Mouse (Mus musculus) induced T-regulatory cell, adult 2 months (primary cell): ENCODE results near the gene Diras2.
"Not testable (repeated sequence)": the region's sequence is repeated elsewhere in the genome, so short reads cannot be mapped to it uniquely, and the experiment has no call there.

Experiments
- DNase-seq: peaks from one replicate; pipeline ENCODE4 v3.0.0-alpha.2; 2012; ENCODE audit warnings: low read depth

Gene Diras2

DNA sequence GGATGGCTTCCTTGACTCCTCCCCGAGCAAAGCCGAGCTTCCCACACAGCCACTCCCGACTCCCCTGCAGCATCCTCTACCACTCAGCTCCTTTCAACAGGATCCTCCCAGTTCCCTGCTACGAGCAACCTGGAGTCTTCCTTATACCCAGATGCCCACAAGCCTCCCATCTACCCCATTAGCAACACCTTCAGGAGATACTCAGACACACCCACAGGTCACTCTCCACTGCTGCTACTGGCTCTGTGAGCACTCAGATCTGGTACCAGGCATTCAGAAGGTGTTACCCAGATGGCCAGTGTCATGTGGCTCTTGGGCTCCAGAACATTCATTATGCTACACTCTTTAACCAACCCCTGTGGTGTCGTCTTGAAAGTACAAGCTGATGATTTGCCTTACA lies 11.7 kb downstream of the Diras2 start:
- no peak for DNase-seq

DNA sequence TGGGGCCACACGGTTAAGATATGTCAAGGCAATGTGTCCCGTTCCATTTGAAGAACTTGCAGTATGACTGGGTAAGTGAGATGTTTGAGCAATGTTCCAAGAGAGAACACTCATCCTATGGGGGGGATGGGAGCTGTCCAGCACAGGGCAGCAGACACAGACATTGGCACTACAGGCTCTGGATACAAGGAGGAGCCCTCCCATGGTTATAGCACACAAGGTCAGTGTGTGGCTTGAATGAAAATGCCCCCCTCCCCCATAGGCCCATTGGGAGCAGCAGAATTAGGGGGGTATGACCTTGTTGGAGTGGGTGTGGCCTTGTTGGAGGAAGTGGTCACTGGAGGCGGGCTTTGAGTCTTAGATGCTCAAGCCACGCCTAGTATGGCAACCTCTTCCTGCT lies 12.7 kb downstream of the Diras2 start:
- DNase-seq = no peak

DNA sequence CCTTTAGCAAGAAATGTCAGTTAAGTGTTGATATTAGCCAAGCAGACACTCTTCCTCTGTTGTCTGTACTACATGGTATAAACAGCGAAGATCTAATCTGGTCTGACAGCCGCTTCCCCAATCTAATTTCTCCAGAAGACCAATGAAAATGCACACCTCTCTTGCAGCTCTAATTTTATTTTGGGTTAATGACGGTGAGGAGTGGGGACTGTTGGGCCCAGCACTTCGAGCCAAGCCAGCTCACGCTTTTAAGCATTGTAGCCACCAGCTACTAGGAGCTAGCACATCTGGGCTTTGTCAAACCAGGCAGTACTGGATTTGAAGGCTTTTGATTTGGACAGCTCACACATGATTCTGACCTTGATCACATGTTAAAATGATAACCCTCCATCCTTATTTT lies 14.1 kb downstream of the Diras2 start:
- DNase-seq = no peak

DNA sequence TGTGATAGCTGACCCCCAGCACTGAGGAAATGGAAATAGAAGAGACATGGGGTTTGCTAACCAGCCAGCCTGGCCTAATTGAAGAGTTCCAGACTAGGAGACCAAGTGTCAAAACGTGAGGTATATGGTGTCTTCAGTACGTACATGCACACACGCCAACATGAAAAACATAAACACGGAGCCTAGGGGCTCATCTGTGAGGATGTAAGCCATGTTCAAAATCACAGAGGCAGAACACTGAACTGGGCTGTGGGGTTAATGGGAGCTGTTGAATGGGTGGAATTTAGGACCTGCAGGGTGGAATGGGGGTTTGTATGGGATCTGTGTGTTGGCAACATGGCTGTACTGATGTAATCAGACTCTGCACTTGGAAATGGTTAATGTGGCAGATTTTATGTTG lies 14.5 kb downstream of the Diras2 start:
- DNase-seq = no peak

DNA sequence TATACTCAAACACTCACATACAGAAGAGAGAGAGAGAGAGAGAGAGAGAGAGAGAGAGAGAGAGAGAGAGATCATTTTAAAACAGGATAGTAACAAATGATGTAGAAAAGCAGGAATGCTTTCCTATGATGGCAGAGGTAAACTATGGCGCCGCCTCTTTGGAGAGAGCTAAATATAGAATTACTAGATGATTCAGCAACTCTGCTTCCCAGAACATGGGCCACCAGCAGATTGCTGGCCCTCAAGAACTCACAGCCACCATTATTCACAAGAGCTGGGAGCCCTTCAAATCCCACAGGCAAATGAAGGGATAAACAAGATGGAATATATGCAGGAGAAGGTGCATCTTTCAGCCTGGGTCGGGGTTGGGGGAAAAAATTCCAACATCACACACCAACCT lies 15.0 kb downstream of the Diras2 start:
- no peak for DNase-seq

DNA sequence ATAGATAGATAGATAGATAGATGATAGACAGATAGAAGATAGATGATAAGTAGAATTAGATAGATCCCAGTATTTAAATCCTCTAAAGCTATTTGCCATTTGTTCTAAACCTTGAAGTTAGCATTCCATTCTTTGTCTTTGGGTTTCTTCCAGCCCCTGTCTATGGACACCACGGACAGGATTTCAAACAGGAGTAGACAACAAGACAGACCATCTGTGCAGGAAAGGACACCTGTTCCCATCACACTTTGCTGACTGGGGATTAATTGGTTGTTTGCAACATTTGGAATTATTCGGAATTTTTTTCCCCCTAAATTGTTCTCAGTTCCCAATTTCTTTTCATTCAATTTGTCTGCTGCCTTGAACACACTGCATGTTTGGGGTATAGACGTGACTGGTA lies 17.5 kb downstream of the Diras2 start:
- DNase-seq = no peak

DNA sequence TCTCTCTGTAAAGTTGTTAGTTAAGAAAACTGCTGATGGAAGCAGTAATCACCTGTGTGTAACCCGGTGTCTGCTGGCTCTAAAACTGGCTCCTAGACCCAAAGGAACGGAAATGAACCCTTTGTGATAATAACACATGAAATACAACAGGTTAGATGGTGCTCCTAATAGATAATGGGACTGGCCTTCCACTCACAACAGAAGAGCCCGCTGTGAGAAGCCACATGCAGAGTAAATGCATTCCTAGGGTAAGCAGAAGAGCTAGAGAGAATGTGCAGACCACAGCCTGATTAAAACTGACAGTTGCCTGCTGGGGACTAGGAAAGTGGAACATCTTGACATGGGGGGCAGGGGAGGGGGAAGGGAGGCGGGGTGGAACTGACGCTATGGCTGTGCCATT lies 18.7 kb downstream of the Diras2 start:
- DNase-seq = no peak

DNA sequence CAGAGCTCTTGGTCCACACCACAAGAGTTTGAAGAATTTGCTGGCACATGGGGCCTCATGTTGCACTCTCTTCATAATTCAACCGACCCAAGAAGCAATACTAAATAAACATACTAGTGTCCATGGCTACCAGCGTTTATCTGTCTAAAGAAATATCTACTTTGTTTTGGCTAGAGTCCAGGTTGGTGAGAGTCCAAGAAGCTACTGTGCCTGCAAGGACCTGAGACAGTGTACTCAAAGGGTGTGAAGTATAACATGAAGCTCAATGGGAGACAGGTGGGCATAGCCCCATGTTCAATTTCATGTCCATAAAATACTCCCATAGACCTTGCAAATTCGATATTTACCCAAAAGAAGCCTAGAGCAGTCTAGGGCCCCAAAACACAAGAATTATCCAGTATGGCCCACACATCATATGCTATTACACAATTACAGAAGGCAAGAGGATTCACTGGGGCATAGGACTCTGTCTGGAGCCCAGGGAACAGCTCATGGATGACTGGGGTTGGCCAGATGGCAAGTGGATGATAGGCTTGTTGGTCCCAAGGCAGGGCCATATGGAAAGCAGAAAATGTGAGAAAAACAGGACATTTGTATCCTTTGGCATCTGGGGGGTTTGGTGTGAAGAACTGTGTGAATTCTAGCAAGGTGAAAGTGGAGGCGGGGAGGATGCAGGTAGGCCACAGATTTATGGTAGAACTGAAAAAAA lies 20.8 kb downstream of the Diras2 start:
- no peak for DNase-seq

DNA sequence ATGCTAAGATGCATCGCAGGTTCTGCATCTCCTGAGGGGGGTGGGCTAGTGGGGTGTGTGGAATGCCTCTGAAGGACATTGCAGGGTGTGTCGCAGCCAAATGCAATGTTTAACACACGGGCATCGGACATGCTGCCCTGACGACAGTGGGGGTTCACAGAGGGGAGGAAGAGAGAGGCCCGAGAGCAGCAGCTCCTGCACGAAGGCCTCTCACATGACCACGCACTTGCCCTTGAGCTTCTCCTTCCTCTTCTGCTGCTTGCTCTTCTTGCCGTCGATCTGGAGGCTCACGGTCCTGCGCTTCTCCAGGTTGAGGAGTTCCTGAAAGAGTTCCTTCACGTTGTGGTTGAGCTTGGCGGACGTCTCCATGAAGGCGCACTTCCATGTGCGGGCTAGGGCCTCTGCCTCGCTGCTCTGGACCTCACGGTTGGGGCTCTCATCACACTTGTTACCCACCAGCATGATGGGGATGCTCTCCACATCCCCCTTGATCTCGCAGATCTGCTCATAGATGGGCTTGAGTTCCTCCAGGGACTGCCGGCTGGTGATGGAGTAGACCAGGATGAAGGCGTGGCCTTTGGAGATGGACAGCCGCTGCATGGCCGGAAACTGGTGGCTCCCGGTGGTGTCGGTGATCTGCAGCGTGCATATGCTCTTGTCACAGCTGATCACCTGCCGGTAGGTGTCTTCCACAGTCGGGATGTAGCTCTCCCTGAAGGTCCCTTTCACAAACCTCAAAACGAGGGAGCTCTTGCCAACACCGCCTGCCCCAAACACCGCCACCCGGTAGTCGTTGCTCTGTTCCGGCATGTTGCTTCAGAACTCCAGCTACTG lies 23.4 kb downstream of the Diras2 start:
- DNase-seq = no peak

DNA sequence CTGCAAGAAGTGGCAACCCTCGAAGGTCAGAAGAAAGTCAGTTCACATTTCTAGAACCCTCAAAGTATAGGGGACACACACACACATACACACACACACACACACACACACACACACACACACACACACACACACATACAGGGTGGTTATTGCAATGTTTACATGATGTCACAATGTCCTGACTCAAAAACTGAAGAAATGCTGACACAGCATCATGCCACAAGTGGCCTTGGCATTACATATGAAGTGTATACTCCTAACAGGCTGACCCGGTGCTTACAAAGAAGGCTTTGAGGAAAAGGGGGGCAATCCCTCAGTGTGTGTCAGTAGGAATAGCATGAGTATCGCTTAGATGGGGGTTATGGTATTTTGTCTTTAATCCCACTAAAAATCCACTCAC lies 24.3 kb downstream of the Diras2 start:
- DNase-seq = not testable (repeated sequence)

DNA sequence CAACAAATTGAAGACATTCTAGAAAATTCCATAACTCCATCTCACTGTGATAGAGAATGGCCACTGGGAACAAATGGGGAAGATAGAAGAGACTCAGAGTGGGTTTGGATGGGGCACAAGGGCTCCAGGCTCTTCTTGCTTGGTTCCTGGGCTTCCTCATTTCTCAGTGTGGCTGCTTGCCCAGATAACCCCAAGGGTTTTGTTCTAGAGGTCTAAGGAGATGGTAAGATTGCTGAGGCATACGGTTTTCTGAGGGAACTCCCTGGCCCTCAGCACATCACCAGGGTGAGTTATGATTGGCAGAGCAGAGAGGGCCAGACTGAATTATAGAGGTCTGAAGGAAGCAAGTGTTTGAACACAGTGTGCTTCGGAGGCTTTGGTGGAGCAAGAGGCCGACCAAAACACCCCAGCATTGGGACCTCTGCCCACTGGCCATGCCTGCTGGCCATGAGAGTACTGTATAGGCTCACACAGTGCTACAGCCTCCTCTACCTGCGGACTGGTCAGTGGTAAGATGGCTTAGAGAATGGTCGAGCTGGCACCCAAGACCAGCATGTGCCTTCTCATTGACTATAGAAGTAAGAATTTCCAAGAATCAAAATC lies 25.3 kb downstream of the Diras2 start:
- not testable (repeated sequence) for DNase-seq

DNA sequence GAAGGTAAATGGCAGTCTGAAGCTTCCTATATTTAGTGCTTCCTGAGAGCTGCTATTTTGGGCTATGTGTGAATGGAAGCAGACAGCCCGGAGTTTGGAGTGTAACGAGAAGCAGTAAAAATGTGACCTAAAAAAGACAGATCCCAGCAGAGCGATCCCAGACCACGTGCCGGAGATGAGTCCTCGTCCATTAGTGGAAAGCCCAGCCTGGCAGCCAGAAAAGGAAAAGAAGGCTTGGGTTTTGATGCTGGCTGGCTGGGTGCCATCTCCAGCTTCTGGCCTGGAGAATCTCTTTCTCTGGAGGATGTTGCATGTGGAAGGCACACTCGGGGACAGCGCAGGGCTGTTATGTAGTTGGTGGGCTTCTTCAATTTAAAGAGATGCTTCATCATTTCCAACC lies 29.4 kb downstream of the Diras2 start:
- DNase-seq = no peak

DNA sequence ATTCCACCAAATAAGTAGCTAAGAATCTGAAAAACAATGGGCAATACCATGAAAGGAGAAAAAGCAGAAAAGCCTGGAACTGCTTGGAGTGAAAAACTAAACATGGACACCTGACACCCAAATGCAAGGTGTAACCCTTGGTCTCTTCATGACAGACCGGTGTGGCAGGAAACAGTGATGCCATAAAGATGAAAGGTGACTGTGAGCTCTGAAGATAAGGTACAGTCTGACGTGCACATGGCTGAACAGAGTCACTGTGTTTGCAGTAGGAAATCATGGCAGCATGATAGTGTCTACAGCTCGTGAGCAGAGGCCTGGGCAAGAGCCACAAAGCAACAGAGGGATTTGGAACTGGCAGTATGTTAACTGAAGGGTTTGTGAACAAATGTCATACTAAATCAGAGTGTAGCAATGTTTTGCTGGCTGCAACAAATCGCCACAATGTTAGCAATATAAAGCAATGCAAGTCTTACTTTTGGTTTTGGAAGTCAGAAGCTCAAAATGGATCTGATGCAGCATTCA lies 34.0 kb downstream of the Diras2 start:
- no peak for DNase-seq

DNA sequence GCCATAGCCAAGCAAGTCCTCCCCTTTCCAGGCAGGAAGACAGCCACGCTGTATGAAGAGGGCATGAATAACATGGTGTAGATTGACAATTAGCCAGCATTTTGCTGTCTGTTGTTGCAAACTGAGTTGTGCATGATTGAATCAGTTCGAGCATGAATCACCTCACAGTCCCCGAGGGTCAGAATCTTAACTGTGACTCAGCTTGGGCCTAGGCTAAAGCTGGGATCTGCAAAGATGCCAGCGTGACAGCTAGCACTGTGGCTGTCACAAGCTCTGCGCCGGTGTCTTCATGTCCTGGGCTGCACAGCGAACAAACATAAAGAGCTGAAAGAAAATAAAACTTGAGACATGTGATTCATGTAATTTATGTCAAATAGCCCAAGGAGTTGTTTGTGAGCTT lies 42.3 kb downstream of the Diras2 start:
- no peak for DNase-seq

DNA sequence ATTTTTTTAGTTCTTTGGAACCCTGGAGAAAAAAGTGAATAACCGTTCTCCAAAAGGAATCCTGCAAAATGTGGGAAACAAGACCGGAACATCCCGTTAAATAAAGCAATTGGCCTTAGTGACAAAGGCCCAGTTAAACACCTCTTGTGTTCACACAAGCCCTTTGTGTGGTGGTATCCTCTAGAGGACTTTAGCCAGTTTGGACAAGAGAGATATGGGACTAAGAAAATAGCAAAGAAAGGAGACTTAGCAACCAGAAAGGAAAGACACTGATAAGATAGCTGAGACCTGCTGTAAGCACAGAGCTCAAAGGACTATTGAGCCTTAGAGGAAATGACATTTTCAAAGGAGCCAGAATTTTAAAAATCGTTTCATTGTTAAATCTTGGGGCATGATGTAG lies 47.0 kb downstream of the Diras2 start:
- no peak for DNase-seq

DNA sequence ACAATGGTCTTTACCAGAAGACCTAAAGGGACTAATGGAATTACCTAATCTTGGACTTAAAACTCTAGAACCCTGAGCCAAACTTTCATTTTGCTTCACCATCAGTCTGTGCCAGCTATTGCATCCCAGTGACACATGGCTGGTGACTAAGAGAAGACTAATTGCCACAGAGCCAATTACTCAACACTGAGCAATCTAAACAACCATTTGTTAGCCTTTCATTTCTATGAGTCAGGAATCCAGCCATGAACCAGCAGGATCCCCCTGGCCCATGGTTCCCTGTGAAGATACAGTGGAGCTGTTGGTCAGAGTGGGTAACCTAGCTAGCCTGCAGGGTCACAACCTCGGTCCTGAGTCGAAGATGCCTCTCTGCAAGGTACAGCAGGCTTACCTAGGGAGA lies 49.3 kb downstream of the Diras2 start:
- DNase-seq = no peak

DNA sequence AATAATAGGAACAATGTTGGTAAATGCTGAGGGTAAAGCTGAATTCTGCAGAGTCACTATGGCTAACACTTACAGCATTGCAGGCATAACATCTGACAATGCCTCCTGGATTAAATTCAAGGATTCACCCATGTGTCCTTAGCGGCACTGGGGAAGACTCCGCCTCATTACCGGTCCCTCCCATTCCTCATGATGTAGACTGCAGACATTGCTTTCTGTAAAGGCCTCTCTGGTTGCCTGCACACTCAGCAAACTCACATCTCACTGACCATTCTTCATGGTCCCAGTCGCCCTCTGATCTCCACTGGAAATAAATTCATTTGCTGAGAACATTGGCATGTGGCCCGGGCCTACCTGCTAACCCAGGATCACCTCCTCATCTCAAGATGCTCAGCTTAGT lies 51.9 kb downstream of the Diras2 start:
- DNase-seq = no peak

DNA sequence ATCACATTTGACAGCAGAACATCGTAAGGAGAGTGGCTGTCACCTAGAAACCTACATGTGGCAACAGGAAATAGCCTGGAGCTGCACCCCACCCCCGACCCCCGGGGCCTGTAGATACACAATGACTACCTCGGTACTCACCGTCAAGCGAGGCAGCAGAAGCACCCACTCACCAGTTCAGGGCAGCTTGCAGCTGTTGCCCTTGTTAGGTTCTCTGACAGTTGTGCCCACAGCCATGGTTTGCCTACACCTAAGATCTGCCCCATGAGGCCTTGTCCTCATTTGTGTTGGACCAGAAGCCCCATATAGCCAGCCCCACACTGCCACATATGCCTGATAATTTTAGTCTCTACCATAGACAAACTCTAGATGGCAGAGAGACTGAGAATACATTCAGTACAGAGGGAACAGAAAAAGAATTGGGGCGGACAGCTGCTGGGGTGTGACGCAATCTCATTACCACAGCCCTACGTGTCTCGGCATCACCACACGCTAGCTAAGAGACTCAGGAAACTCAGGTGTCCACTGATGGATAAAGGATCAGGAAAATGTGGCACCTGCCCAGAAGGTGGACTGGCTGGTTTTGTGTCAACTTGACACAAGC lies 54.0 kb downstream of the Diras2 start:
- DNase-seq = no peak

DNA sequence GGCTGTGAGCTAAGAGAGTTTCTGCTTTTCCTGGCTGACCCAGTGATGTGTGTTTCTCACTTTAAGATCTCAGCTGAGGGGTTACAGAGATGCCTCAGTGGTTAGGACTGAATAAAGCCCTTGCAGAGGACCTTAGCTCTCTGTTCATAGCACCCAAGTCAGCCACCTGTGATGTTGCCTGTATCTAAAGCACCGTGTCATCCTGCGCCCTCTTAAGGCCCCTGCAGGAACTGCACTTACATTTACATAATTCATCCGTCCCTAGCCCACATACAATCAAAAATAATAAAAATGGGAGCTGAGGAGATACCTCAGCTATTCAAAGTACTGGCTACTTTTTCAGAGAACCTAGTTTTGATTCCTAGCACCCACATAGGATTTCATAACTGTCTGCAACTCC lies 54.9 kb downstream of the Diras2 start:
- DNase-seq = peak; percentile 50

DNA sequence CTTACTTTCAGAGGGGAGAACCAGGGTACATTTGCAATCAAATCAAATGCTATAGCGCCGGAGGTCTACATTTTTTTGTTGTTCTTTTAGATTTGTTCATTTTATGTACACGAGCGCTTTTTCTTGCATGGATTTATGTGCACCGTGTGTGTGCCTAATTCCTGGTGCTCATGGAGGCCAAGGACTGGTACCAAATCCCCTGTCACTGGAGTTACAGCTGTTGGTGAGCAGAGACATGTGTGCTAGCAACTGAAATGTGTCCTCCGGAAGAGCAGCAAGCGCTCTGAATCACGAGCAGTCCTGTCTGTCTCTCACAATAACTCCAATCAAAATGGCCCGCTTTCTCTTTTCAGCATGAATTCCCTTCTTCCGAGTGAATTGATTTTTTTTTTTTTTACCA lies 55.8 kb downstream of the Diras2 start:
- DNase-seq = no peak

DNA sequence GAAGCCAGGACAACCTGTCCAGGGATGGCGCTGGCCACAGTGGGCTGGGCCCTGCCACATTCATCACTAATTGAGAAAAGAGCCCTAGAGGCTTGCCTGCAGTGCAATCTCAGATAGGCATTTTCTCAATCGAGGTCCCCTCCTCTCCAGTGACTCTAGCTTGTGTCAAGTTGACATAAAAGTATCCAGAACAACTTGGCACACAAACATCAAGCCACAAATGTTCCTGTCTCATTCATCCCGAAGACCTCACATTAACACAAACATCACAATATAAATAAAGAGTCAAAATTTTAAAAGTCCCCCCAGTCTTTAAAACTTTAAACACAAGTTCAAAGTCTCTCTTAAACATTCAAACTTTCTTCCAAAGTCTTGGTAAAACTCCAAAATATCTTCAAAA lies 56.3 kb downstream of the Diras2 start:
- no peak for DNase-seq

DNA sequence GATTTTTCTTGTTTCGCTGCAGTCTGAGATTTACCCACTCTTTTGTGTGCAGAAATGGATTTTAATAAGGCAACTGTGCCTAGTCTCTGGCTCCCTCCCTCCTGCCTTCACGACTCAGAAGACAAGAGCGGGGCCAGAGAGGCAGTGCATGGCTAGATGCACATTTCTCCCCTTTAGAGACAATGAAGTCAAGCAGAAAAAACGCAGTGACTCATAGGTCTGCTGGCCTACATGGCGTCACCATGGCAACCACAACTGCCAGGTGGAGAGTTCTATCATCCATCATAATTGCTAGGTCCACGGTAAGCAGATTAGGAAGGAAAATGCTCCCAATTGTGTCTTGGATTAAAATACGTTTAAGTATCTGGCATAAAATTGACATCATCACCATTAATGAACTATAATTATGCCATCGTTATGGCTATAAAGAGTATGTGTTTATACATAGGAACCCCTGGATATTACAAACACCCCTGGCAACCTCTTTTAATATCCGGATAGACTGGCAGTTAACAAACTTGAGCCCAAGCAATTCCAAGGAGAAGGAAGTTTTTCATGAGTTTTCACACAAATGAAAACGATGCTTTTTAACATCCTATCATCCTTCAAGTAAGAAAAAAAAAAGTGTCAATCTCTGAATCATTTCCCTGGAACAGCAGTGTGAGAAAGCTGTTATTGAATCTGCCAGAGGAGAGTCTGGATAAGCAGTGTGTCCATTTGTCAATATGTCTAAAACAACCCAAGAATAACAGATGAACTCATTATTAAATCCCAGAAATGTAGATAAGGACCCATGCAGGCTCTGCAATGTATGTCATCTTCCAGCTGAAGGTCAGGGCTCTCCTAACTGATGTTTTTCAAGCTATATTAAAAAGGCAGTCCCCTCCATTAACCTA lies 61.0 kb downstream of the Diras2 start:
- no peak for DNase-seq
